Mouse (Mus musculus) cerebellum, adult 2 months (tissue): ENCODE results near the gene Riiad1.

Source experiments
- CTCF ChIP-seq: fragments of 200-500 bp; IDR thresholded peaks from 2 replicates; pipeline ENCODE4 v1.5.1; 2011; ENCODE audit warnings: low read depth, mild to moderate bottlenecking, control low read depth, low read length, moderate library complexity, borderline replicate concordance; ENCODE audit not compliant: insufficient read depth
- POLR2A ChIP-seq: fragments of 200-500 bp; IDR thresholded peaks from 2 replicates; pipeline ENCODE4 v1.6.1; 2011; ENCODE audit warnings: low read length, control low read depth, borderline replicate concordance; ENCODE audit not compliant: insufficient read depth

GRCm38 (mm10) chr3:94472447-94473114 lies 7.6 kb downstream of the Riiad1 start:
- TF ChIP-seq POLR2A (no peak), CTCF (no peak)
